Mouse (Mus musculus) lung, adult 2 months (tissue): Measurements from ENCODE around the gene Chmp2b.

Experiments
- CTCF ChIP-seq: fragments of 200-500 bp; IDR thresholded peaks from 2 replicates; pipeline ENCODE4 v1.5.1; 2011; ENCODE audit warnings: mild to moderate bottlenecking, low read length, control low read depth; ENCODE audit not compliant: insufficient read depth
- POLR2A ChIP-seq: fragments of 200-500 bp; IDR thresholded peaks from 2 replicates; pipeline ENCODE4 v1.6.1; 2011; ENCODE audit warnings: low read depth, mild to moderate bottlenecking, control low read depth, low read length, borderline replicate concordance; ENCODE audit errors: extremely low read depth

DNA sequence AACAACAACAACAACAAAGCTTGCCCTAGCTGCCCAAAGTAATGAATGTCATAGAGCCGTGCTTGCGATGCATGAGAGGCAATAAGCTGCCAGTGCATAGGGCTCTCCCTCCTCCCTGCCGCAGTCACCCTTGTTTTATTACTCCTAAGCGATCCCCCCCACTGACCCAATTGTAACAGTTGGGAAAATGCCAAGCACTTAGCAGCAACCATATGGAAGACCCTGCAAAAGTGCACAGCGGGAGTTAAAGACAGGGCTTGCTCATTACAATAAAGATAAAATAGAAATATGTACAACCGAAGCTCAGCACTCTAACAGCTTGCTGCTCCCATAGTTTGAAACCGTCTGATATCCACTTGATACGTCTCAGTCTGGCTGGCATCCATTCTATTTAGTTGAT is 1.8 kb upstream of the Chmp2b start:
- TF ChIP-seq POLR2A (no peak), CTCF (no peak)
